Mouse (Mus musculus) lung, embryonic 14.5 days (tissue): ENCODE data around the gene Efhb. TPM values are rescaled to one million over a fixed set of nuclear protein-coding genes. Genes with fewer than 3 reads are reported as not detected.

ENCODE experiments used
- ATAC-seq: fragments of 200-750 bp; cut with Nextera tagmentation; 2 replicates; pipeline ENCODE4 v1.8.0; 2017; ENCODE audit warnings: mild to moderate bottlenecking, moderate TSS enrichment, moderate library complexity; ENCODE audit not compliant: insufficient read depth
- DNase-seq: peaks from one replicate; pipeline ENCODE4 v3.0.0-alpha.2; 2015
- H3K27ac ChIP-seq: fragments of 300-500 bp; sonication (generic); 2 replicates; pipeline ENCODE4 v1.5.1; 2014; ENCODE audit warnings: low read depth, mild to moderate bottlenecking, moderate library complexity
- H3K27me3 ChIP-seq: fragments of 300-500 bp; sonication (generic); 2 replicates; pipeline ENCODE4 v1.6.1; 2014; ENCODE audit warnings: low read length, control low read depth; ENCODE audit not compliant: insufficient read depth
- H3K36me3 ChIP-seq: fragments of 300-500 bp; sonication (generic); 2 replicates; pipeline ENCODE4 v1.6.1; 2014; ENCODE audit warnings: control low read depth; ENCODE audit not compliant: insufficient read depth
- H3K4me1 ChIP-seq: fragments of 300-500 bp; sonication (generic); 2 replicates; pipeline ENCODE4 v1.6.1; 2014; ENCODE audit warnings: antibody characterized with exemption, control low read depth; ENCODE audit not compliant: insufficient read depth
- H3K4me2 ChIP-seq: fragments of 300-500 bp; sonication (generic); 2 replicates; pipeline ENCODE4 v1.6.1; 2014; ENCODE audit warnings: mild to moderate bottlenecking
- H3K4me3 ChIP-seq: fragments of 300-500 bp; sonication (generic); 2 replicates; pipeline ENCODE4 v1.5.1; 2014; ENCODE audit warnings: low read depth, low read length
- H3K9ac ChIP-seq: fragments of 300-500 bp; sonication (generic); 2 replicates; pipeline ENCODE4 v1.6.1; 2014
- H3K9me3 ChIP-seq: fragments of 300-500 bp; sonication (generic); 2 replicates; pipeline ENCODE4 v1.6.1; 2016; ENCODE audit warnings: low read depth, low read length, control low read depth
- CTCF ChIP-seq: IDR thresholded peaks from 2 replicates; pipeline ENCODE4 v1.5.1; 2016; ENCODE audit warnings: antibody characterized with exemption, low read depth
- WGBS: fragments of 180-500 bp; shearing (Covaris S2); extraction: QIAGEN DNeasy Blood & Tissue Kit; methylation state at CpG from one replicate; pipeline ENCODE4 v1.1.7; 2014; 5-methylcytosine and 5-hydroxymethylcytosine counted together
- polyA plus RNA-seq: library from polyadenylated mRNA; unstranded; fragments of >200 nt; fragmentation: Nextera tagmentation; extraction: Ambion mirVana; gene quantifications from 2 replicates; pipeline ENCODE4 v1.2.1, GENCODE M21; 2014

Efhb gene
- polyA plus RNA-seq: 0.45 and 0.73 TPM in 2 replicates

DNA sequence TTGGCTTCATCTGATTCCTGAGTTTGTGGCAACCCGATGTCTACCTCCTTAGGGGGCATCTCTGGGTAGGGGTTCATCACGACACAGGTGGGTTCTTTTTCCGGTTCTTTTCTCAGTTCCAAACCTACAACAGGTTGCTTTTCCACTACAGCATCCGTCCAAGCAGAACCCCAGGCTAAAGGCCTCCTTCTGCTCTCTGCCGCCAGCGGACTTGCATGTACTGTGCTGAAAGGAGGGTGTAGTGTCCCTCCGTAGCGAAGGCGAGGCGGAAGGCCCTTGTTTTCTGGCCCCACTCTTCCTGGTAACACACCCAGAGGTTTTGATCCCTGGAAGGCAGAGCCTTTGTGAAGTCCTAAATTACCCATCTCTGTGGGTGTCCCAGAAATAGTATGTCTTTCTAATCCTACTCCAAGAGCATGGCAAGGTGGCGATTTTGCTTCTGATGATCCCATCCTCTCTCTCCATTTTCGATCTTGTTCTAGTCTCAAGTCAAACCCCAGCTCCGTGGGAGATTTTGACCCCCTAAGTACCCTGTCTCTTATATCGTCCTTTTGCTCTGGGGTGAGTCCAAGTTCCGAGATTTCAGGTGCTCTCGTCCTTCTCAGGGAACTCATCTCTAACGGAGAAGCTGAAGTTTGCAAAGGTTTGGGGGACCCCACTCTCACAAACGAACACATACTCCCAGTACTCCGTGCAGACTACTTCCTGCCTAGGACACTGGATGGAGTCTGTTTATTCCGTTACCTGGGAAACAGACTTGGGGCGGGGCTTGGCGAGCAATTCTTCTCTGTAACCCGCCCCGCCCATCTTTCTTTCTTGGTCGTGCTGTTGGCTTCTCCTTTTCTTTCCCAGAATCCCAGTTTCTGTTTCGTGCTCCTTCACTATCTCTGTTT is at the start of gene Efhb:
Gene Efhb, minus strand, starts transcription at position 719 of the 893 bp plus-strand sequence.
- Histone ChIP-seq H3K4me3 (peak within 1 kb of the TSS; percentile 40), H3K4me2 (peak within 1 kb of the TSS; percentile 68), H3K36me3 (no peaks in the 10 kb centered on the region), H3K27me3 (no peaks in the 10 kb centered on the region), H3K9me3 (no peaks in the 10 kb centered on the region), H3K4me1 (no peaks in the 10 kb centered on the region; the same call in 1 of the 2 replicates), H3K27ac (no peak within 1 kb of the TSS), H3K9ac (peak within 1 kb of the TSS; percentile 45)
- peak; percentile 95 for DNase-seq
- 21% methylated on average over 26 of the region's 26 CpGs for WGBS
- TF ChIP-seq CTCF: no peak
- peak; percentile 98 for ATAC-seq

DNA sequence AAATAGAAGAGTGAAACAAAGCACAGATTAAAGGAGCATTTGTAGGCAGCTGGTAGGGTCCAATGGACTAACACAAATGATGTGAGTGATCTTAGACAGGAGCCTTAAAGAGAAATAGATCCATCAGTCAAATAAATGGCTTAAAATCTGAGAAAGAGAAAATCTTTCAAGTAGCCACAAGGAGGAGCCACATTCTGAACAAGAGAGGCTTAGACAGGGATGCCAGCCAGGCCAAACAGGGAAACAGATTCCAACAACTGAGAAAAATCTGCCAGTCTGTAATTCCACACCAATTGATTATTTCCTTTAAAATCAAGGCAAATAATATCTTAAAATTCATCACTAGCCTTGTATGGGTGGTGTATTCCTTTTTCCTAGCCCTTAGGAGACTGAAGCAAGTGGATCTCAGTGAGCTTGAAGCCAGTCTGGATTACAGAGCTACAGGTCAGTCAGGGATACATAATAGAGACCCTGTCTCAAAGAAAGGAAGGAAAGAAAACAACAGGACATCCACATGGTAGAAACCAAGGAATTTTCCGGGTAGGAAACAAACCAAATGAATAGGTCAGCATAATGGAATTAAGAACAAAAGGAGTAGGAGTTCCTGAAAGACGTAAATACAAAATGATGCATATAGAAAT is 49.3 kb upstream of the Efhb start:
- H3K9ac ChIP-seq: no peak overlapping the region
- H3K36me3 ChIP-seq: 0 out of 2 replicates have a peak, but pooled peaks cover 4% of the 10 kb centered on the region
- ATAC-seq (0 out of 2 replicates have a peak, but pooled peaks have one; percentile 17), DNase-seq (peak; percentile 65)
- no peak overlapping the region for H3K27ac ChIP-seq
- H3K4me1 ChIP-seq: no peaks in the 10 kb centered on the region
- H3K9me3 ChIP-seq: no peaks in the 10 kb centered on the region
- peak; percentile 53; the same call in 1 of the 2 replicates for TF ChIP-seq CTCF
- no peak overlapping the region for H3K4me3 ChIP-seq
- WGBS: 82% methylated on average over 2 of the region's 2 CpGs
- H3K4me2 ChIP-seq: no peak overlapping the region
- no peaks in the 10 kb centered on the region for H3K27me3 ChIP-seq

DNA sequence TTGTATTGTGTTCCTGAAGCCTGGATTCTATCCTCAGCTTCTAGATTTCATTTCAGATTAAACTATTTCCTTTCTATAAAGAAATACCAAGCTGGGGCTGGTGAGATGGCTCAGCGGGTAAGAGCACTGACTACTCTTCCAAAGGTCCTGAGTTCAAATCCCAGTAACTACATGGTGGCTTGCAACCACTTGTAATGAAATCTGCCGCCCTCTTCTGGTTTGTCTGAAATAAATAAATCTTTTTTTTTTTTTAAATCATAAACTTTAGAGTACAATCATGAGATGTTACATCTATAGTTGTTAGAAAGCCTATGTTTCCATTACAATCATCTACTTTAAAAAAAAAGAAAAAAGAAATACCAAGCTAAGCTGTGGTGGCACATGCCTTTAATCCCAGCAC is 39.8 kb upstream of the Efhb start:
- DNase-seq: no peak
- no peak overlapping the region for H3K9ac ChIP-seq
- ATAC-seq: no peak
- H3K4me2 ChIP-seq: no peak overlapping the region
- no peak for TF ChIP-seq CTCF
- H3K4me1 ChIP-seq: no peaks in the 10 kb centered on the region
- H3K4me3 ChIP-seq: no peak overlapping the region
- no peaks in the 10 kb centered on the region for H3K9me3 ChIP-seq
- no peaks in the 10 kb centered on the region for H3K27me3 ChIP-seq
- no peak overlapping the region for H3K27ac ChIP-seq
- 91% methylated on average over 2 of the region's 2 CpGs for WGBS
- H3K36me3 ChIP-seq: peaks cover 63% of the 10 kb centered on the region

DNA sequence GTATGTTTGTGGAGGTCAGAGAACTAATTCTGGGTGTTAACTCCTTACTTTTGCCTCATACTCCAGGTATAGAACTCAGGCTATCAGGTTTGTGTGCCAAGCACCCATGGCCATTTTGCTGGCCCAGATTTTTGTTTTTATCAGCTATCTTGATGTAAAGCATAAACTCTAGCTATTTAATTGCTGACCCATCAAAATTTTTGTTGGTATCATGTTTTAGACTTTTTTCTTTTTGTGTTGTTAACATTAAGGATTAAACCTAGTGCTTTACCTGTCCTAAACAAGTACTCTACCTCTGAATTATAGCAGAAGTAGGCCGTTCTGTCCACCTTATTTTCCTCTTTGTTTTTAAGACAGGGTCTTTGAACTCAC is 25.9 kb upstream of the Efhb start:
- no peak for DNase-seq
- Histone ChIP-seq H3K27ac (no peak overlapping the region), H3K27me3 (no peaks in the 10 kb centered on the region), H3K4me3 (no peak overlapping the region), H3K9ac (no peak overlapping the region), H3K4me1 (no peaks in the 10 kb centered on the region), H3K36me3 (peaks cover 56% of the 10 kb centered on the region), H3K4me2 (no peak overlapping the region), H3K9me3 (no peaks in the 10 kb centered on the region)
- no peak for ATAC-seq
- TF ChIP-seq CTCF: no peak
- 92% methylated on average over 1 of the region's 1 CpGs for WGBS

DNA sequence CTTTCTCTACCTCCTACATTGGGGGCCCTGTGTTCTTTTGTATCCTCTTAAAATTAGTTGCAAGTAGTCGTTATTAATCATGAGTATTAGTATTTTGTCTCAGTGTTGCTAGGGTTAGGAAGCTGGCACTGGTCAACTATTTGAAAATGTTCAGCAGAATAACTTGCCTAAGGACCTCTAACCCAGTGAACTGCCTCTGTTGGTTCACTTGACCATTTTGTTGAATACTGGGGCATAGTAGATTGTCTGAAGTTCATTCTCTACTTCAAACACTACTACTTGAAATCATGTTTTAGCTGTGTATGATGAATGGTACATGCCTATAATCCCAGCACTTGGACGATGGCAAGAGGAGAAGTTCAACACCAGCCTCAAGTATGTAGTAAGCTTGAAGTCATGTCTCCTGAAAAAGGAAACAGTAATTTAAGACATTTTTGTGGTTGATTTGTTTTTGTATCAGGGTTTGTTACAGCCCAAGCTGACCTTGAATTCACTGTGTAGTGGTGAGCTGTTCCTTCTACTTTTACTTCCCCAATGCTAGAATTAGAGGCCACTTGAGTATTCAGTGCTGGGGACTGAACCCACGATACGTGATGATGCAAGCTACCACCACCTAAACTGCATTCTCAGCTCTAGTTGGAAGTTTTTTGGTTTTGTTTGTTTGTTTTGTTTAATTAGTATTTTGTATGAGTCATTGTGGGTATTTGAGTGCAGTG is 25.3 kb upstream of the Efhb start:
- H3K27ac ChIP-seq: no peak overlapping the region
- no peaks in the 10 kb centered on the region for H3K9me3 ChIP-seq
- no peak overlapping the region for H3K4me2 ChIP-seq
- ATAC-seq: no peak
- no peak for TF ChIP-seq CTCF
- H3K27me3 ChIP-seq: no peaks in the 10 kb centered on the region
- WGBS: 88% methylated on average over 4 of the region's 4 CpGs
- H3K9ac ChIP-seq: no peak overlapping the region
- H3K4me1 ChIP-seq: no peaks in the 10 kb centered on the region
- peaks cover 56% of the 10 kb centered on the region for H3K36me3 ChIP-seq
- no peak for DNase-seq
- H3K4me3 ChIP-seq: no peak overlapping the region

- Histone ChIP-seq H3K4me1 (peaks cover 13% of the 10 kb centered on the region), H3K36me3 (peaks cover 16% of the 10 kb centered on the region), H3K27me3 (no peaks in the 10 kb centered on the region), H3K27ac (no peak overlapping the region), H3K9ac (peak overlapping the region; percentile 90), H3K4me3 (peak overlapping the region; percentile 93), H3K4me2 (peak overlapping the region; percentile 84), H3K9me3 (no peaks in the 10 kb centered on the region)
- WGBS: 43% methylated on average over 7 of the region's 7 CpGs
- no peak for TF ChIP-seq CTCF
- ATAC-seq (no peak), DNase-seq (no peak)
These were observed 17.3 kb upstream of the Efhb start for GRCm38 (mm10) chr17:53480433-53480832.

- under 1% methylated on average over 33 of the region's 33 CpGs for WGBS
- peaks cover 13% of the 10 kb centered on the region for H3K4me1 ChIP-seq
- H3K4me2 ChIP-seq: peak overlapping the region; percentile 84
- peak overlapping the region; percentile 93 for H3K4me3 ChIP-seq
- H3K27ac ChIP-seq: peak overlapping the region; percentile 99
- peak; percentile 19; the same call in 1 of the 2 replicates for TF ChIP-seq CTCF
- H3K27me3 ChIP-seq: no peaks in the 10 kb centered on the region
- H3K9me3 ChIP-seq: no peaks in the 10 kb centered on the region
- DNase-seq (peak; percentile 64), ATAC-seq (peak; percentile 7)
- peak overlapping the region; percentile 90 for H3K9ac ChIP-seq
- H3K36me3 ChIP-seq: peaks cover 9% of the 10 kb centered on the region
These were observed 16.5 kb upstream of the Efhb start for GRCm38 (mm10) chr17:53479604-53480041.
